Mouse (Mus musculus): Measurements from ENCODE around the gene Pknox1. TPM values are rescaled to one million over a fixed set of nuclear protein-coding genes. Genes with fewer than 3 reads are reported as not detected.
"Not testable (repeated sequence)": the region's sequence is repeated elsewhere in the genome, so short reads cannot be mapped to it uniquely, and the experiment has no call there.

Pknox1 gene
- 10 to 100 TPM; 12.4 to 14.4 TPM for total RNA-seq (2021)
- long read RNA-seq, experiment 1, full-length matches to known transcripts: 9 of 13 reads
- long read RNA-seq, experiment 1, partial matches to known transcripts: 2 of 13 reads
- long read RNA-seq, experiment 1, other reads (novel, unspliced or antisense): 2 of 13 reads
- long read RNA-seq, experiment 2, full-length matches to known transcripts: 4 of 8 reads
- long read RNA-seq, experiment 2, partial matches to known transcripts: 3 of 8 reads
- long read RNA-seq, experiment 2, other reads (novel, unspliced or antisense): 1 of 8 reads

- intact Hi-C loops (cut with DNase I): loop anchor here (1.0 kb wide), 1 partner anchor 44 kb away; the partner anchor contains the start of gene Ndufv3
- peak; percentile 99 to 100 for DNase-seq (ENCODE audit: low spot score in 2 of 2)
Observed at GRCm38 (mm10) chr17:31564015-31564857, at the start of gene Pknox1. Pknox1 (plus strand) TSS chr17:31564734.

GRCm38 (mm10) chr17:31519344-31519945, 45.1 kb upstream of the Pknox1 start:
- intact Hi-C loops (cut with DNase I): no loop called here
- DNase-seq (ENCODE audit: low spot score in 2 of 2): no peak

- intact Hi-C loops (cut with DNase I): loop anchor here (1.0 to 5.0 kb wide), 2 partner anchors 44 to 137 kb away; partner anchors contain the start of genes Pknox1 and U2af1
- peak; percentile 99 for DNase-seq (ENCODE audit: low spot score in 2 of 2)
Observed at GRCm38 (mm10) chr17:31519946-31520838, 44.3 kb upstream of the Pknox1 start, which contains the start of the genes Wdr4 and Ndufv3. Wdr4 (minus strand) TSS chr17:31519980. Ndufv3 (plus strand) TSS chr17:31520115.

- intact Hi-C loops (cut with DNase I): loop anchor here (1.0 to 5.0 kb wide), 2 partner anchors 43 to 136 kb away; partner anchors contain the start of genes Pknox1 and U2af1
- DNase-seq (ENCODE audit: low spot score in 2 of 2): peak; percentile 44 to 57
Observed at GRCm38 (mm10) chr17:31520895-31521294, 43.6 kb upstream of the Pknox1 start.

GRCm38 (mm10) chr17:31521948-31522347, 42.6 kb upstream of the Pknox1 start:
- intact Hi-C loops (cut with DNase I): loop anchor here (5.0 kb wide), 1 partner anchor 135 kb away; the partner anchor contains the start of gene U2af1
- no peak for DNase-seq (ENCODE audit: low spot score in 2 of 2)

GRCm38 (mm10) chr17:31525114-31525513, 39.4 kb upstream of the Pknox1 start:
- intact Hi-C loops (cut with DNase I): no loop called here
- no peak for DNase-seq (ENCODE audit: low spot score in 2 of 2)

- DNase-seq (ENCODE audit: low spot score in 2 of 2): no peak
- intact Hi-C loops (cut with DNase I): no loop called here
Observed at GRCm38 (mm10) chr17:31525816-31526215, 38.7 kb upstream of the Pknox1 start.

GRCm38 (mm10) chr17:31529314-31529713, 35.2 kb upstream of the Pknox1 start:
- DNase-seq (ENCODE audit: low spot score in 2 of 2): peak; percentile 37 to 42
- intact Hi-C loops (cut with DNase I): no loop called here

GRCm38 (mm10) chr17:31531441-31532158, 32.9 kb upstream of the Pknox1 start:
- intact Hi-C loops (cut with DNase I): no loop called here

GRCm38 (mm10) chr17:31532331-31532730, 32.2 kb upstream of the Pknox1 start:
- DNase-seq (ENCODE audit: low spot score in 2 of 2); intact Hi-C loops (cut with DNase I): not testable (repeated sequence)

More at GRCm38 (mm10) chr17:31531441-31532158, 32.9 kb upstream of the Pknox1 start:
- DNase-seq (ENCODE audit: low spot score in 2 of 2): no peak

- DNase-seq (ENCODE audit: low spot score in 2 of 2): no peak
- intact Hi-C loops (cut with DNase I): no loop called here
Observed at GRCm38 (mm10) chr17:31535358-31535757, 29.2 kb upstream of the Pknox1 start.

- intact Hi-C loops (cut with DNase I): no loop called here
Observed at GRCm38 (mm10) chr17:31535871-31536629, 28.5 kb upstream of the Pknox1 start.

GRCm38 (mm10) chr17:31540101-31540500, 24.4 kb upstream of the Pknox1 start:
- intact Hi-C loops (cut with DNase I): no loop called here
- no peak for DNase-seq (ENCODE audit: low spot score in 2 of 2)

More at GRCm38 (mm10) chr17:31535871-31536629, 28.5 kb upstream of the Pknox1 start:
- DNase-seq (ENCODE audit: low spot score in 2 of 2): peak; percentile 73 to 81

- DNase-seq (ENCODE audit: low spot score in 2 of 2): no peak
Observed at GRCm38 (mm10) chr17:31540809-31541459, 23.6 kb upstream of the Pknox1 start.

GRCm38 (mm10) chr17:31541460-31541831, 23.1 kb upstream of the Pknox1 start:
- intact Hi-C loops (cut with DNase I): no loop called here
- DNase-seq (ENCODE audit: low spot score in 2 of 2): peak in 1 of 2 experiments; percentile 34

More at GRCm38 (mm10) chr17:31540809-31541459, 23.6 kb upstream of the Pknox1 start:
- intact Hi-C loops (cut with DNase I): no loop called here

- intact Hi-C loops (cut with DNase I): no loop called here
- no peak for DNase-seq (ENCODE audit: low spot score in 2 of 2)
Observed at GRCm38 (mm10) chr17:31543574-31543973, 21.0 kb upstream of the Pknox1 start.

Data from left cerebral cortex, postnatal 14 days (tissue).